Mouse (Mus musculus): ENCODE measurements around the gene Apol9b. TPM values are rescaled to one million over a fixed set of nuclear protein-coding genes. Genes with fewer than 3 reads are reported as not detected.
A peak's percentile ranks its signal among the peaks of the same experiment; 100 is the strongest.
"Not testable (repeated sequence)": the region's sequence is repeated elsewhere in the genome, so short reads cannot be mapped to it uniquely, and the experiment has no call there.

Gene Apol9b
- total RNA-seq (2021): not detected
- long read RNA-seq, experiment 1: 0 reads
- long read RNA-seq, experiment 2: 0 reads

GRCm38 (mm10) chr15:77728739-77729138 lies at the start of gene Apol9b:
Gene Apol9b, plus strand, starts transcription at chr15:77729039.
- intact Hi-C loops (cut with DNase I); DNase-seq: not testable (repeated sequence)

DNA sequence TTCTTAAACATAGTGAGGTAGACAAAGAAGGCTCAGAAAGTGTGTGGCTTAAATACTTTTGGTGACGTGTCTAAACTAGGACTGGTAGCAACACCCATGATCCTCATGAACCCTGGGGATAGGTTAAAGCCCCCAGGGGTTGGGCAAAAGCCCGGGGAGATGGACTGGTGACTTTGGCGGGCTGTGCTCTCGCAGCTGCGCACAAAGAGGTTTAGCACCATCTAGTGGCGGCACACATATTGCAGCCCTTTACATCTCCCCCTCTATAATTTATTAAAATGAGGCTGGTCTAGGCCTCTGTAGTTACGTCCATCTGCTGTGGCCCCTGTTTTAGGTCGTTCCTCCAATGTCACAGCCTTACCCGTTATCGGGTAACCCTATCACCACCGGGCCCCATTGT lies 44.9 kb upstream of the Apol9b start:
- intact Hi-C loops (cut with DNase I): not testable (repeated sequence)

DNA sequence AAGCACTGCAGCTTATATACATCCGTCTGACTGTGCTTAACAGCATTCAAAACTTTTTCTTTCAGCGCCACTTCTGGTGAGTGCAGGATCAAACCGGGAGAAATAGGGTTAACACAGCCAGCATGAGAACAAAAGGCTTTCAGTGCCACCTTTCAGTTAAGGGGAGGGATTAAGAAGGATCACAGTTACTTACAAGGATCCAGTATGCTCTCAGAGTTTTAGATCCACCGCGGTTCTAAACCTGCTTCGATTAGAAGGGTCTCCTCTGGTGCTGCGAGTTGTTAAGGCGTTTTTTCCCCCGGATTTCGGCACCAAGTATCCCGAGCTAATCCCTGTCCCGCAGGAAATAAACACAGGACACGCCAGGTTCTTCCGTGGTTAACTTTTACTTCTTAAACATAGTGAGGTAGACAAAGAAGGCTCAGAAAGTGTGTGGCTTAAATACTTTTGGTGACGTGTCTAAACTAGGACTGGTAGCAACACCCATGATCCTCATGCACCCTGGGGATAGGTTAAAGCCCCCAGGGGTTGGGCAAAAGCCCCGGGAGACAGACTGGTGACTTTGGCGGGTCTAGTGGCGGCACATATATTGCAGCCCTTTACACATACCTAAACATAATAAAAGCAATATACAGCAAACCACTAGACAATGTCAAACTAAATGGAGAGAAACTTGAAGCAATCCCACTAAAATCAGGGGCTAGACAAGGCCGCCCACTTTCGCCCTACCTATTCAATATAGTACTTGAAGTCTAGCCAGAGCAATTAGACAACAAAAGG lies 37.1 kb upstream of the Apol9b start:
- intact Hi-C loops (cut with DNase I): not testable (repeated sequence)

More for the DNA sequence above, 44.9 kb upstream of the Apol9b start:
- DNase-seq: peak; percentile 6 to 14

GRCm38 (mm10) chr15:77694687-77695295 lies 34.0 kb upstream of the Apol9b start:
- intact Hi-C loops (cut with DNase I): not testable (repeated sequence)
- peak in 1 of 2 experiments; percentile 11 for DNase-seq

More for the DNA sequence above, 37.1 kb upstream of the Apol9b start:
- DNase-seq: not testable (repeated sequence)

- intact Hi-C loops (cut with DNase I); DNase-seq: not testable (repeated sequence)
These were observed 30.2 kb upstream of the Apol9b start, which contains the start of gene Apol7e for GRCm38 (mm10) chr15:77698656-77699055. Gene Apol7e, plus strand, starts transcription at chr15:77698857.

DNA sequence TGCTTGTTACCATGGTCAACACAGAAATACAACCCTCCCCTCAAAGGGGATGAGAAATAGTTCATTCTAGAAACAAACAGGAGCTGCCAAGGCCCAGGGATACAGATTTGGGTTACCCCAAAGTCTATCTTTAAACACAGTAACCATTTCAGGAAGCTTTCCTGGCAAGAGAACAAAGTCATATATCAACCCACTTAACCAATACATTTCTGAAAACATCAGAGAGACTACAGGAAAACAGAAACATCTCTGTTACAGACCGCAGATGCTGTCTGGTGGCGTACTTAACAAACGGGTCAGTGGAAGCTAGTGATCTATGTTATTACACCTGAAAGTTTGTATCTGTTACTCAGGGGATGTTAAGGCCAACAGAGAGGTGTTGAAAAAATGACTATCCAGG lies 23.5 kb upstream of the Apol9b start:
- intact Hi-C loops (cut with DNase I); DNase-seq: not testable (repeated sequence)

DNA sequence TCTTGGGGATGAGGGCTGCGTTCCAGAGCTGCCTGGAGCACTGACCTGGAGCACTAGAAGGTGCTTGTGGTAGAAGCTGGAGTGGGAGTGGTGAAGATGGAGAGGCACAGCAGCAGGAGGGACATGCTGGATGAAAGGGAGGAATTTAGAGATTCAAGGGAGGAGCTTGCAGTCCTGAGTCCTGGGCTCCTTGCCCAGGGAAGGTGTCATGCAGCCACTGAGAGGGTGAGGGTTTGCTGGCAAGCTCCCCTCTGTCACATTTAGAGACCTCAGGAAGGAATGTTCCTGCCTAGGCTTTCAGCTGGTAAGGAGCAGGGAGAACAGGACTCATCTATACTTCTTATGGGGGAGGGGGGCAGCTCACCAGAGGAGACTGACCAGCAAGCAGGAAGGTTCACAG lies 19.9 kb upstream of the Apol9b start:
- DNase-seq; intact Hi-C loops (cut with DNase I): not testable (repeated sequence)

- DNase-seq; intact Hi-C loops (cut with DNase I): not testable (repeated sequence)
These were observed 10.6 kb upstream of the Apol9b start for GRCm38 (mm10) chr15:77718240-77718639.

- DNase-seq; intact Hi-C loops (cut with DNase I): not testable (repeated sequence)
These were observed 7.3 kb upstream of the Apol9b start for GRCm38 (mm10) chr15:77721509-77721908.

DNA sequence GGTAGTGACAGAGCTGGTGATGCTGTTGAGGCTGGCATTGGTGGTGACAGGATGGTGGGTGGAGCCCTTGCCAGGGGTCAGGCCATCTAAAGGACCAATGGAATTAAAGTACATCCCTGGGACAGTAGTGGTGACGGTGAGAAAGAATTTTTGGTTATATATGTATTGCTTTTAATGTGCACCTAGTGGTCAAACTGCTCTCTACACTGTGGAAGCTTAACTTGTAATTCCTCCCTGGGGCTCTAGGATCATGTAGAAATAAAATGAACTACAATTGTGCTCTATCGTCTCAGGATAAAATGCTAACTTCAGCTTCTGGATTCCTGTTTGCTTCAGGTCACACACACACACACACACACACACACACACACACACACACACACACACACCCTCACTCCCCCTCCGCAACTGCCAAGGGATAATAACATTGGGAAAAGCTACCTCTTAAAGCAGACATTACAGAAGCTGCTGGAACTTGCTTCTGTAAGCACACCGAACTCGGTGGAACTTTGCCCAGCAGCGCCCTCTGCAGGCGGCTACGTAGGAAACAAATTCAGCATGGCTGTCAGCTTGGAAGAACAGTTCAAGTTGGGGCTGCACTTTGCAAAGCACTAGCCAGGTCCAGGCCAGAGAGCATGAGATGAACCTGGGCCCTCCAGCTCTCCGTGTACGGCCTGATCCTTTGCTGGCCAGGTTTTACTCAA lies 4.5 kb upstream of the Apol9b start:
- intact Hi-C loops (cut with DNase I); DNase-seq: not testable (repeated sequence)

- DNase-seq; intact Hi-C loops (cut with DNase I): not testable (repeated sequence)
These were observed 3.3 kb upstream of the Apol9b start for GRCm38 (mm10) chr15:77725393-77726020.

DNA sequence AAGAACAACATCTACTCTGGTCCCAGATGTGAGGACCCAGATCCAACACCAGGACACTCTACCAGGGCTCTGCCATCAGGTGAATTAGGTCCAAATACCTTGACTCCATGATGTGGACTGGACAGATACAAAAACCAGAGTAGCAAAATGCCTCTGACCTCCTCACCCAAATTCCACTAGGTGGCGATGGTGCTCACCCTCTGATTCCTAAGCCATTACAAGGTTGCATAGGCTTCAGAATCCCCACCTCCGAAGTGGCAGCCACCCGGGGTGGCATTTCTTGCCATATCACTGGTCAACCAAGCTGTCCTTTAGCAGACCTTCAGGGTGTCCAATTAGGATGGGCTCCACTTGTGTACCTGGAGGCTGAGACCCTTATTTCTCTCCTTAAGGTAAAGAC lies 1.7 kb upstream of the Apol9b start:
- DNase-seq; intact Hi-C loops (cut with DNase I): not testable (repeated sequence)

- DNase-seq; intact Hi-C loops (cut with DNase I): not testable (repeated sequence)
These were observed 1.1 kb upstream of the Apol9b start for GRCm38 (mm10) chr15:77727745-77728144.

- intact Hi-C loops (cut with DNase I): no loop called here
- DNase-seq: no peak
These were observed 2.8 kb downstream of the Apol9b start for GRCm38 (mm10) chr15:77731605-77732004.

GRCm38 (mm10) chr15:77732851-77733250 lies 4.0 kb downstream of the Apol9b start:
- DNase-seq; intact Hi-C loops (cut with DNase I): not testable (repeated sequence)

DNA sequence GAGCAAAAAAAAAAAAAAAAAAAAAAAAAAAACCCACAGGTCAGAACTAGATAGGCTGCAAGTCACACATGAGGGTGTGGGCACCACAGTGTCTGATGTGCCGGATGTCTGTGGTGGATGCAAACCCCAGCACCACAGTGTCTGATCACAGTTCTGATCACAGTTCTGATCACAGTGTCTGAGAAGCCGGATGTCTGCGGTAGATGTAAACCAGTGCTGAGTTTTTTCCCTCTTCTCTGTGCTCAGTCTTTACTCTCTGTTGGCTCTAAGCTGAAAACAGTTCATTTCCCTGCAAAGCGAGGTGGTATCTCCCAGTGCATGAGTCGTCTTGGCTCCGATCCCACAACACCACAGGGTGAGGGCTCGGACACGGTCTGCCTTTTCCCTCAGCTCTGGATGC lies 4.5 kb downstream of the Apol9b start:
- intact Hi-C loops (cut with DNase I); DNase-seq: not testable (repeated sequence)

GRCm38 (mm10) chr15:77733903-77734302 lies 5.1 kb downstream of the Apol9b start:
- DNase-seq; intact Hi-C loops (cut with DNase I): not testable (repeated sequence)

- DNase-seq: no peak
- intact Hi-C loops (cut with DNase I): no loop called here
These were observed 11.9 kb downstream of the Apol9b start for GRCm38 (mm10) chr15:77740511-77741297.

- DNase-seq; intact Hi-C loops (cut with DNase I): not testable (repeated sequence)
These were observed 12.7 kb downstream of the Apol9b start for GRCm38 (mm10) chr15:77741556-77741955.

- no peak for DNase-seq
- intact Hi-C loops (cut with DNase I): no loop called here
These were observed 15.8 kb downstream of the Apol9b start for GRCm38 (mm10) chr15:77744632-77745031.
